Mouse (Mus musculus) C2C12 (cell line): ENCODE measurements at regions not wholly inside any gene's neighbourhood (a gene's known extent, or its start where the extent isn't known, plus 50 kb on each side); places are given as distances from the start of the nearest gene placed in this dataset.

Experiments
- H3K27me3 ChIP-seq: one replicate; pipeline ENCODE4 v1.6.1; 2011; ENCODE audit not compliant: control insufficient read depth, insufficient read depth, insufficient read length
- H3K36me3 ChIP-seq: one replicate; pipeline ENCODE4 v1.6.1; 2011; ENCODE audit not compliant: control insufficient read depth, insufficient read depth
- H3K4me3 ChIP-seq: one replicate; pipeline ENCODE4 v1.5.1; 2011; ENCODE audit warnings: mild to moderate bottlenecking, control low read depth; ENCODE audit not compliant: poor library complexity, insufficient read depth, severe bottlenecking
- H3K79me2 ChIP-seq: one replicate; pipeline ENCODE4 v1.6.1; 2011; ENCODE audit not compliant: control insufficient read depth, insufficient read depth
- H3K79me3 ChIP-seq: one replicate; pipeline ENCODE4 v1.6.1; 2011; ENCODE audit warnings: low read depth, control low read depth
- H3ac ChIP-seq: one replicate; pipeline ENCODE3; 2011; ENCODE audit warnings: low read depth; ENCODE audit not compliant: control insufficient read depth, insufficient read length
- CEBPB ChIP-seq: IDR thresholded peaks from one replicate; pipeline ENCODE4 v1.6.1; 2011; ENCODE audit warnings: low read depth, mild to moderate bottlenecking, control low read depth, moderate library complexity
- CTCF ChIP-seq: IDR thresholded peaks from one replicate; pipeline ENCODE4 v1.5.1; 2011; ENCODE audit not compliant: control insufficient read depth, insufficient read depth, insufficient read length
- FOSL1 ChIP-seq: IDR thresholded peaks from one replicate; pipeline ENCODE4 v1.8.0; 2011; ENCODE audit warnings: mild to moderate bottlenecking, low read length; ENCODE audit not compliant: poor library complexity, insufficient read depth, severe bottlenecking
- MAX ChIP-seq: IDR thresholded peaks from one replicate; pipeline ENCODE4 v1.6.1; 2011; ENCODE audit warnings: mild to moderate bottlenecking, control low read depth
- MYOD1 ChIP-seq: IDR thresholded peaks from one replicate; pipeline ENCODE4 v1.6.1; 2011; ENCODE audit warnings: low read depth; ENCODE audit not compliant: control insufficient read depth, insufficient read length
- MYOG ChIP-seq: IDR thresholded peaks from one replicate; pipeline ENCODE4 v1.6.1; 2011; ENCODE audit not compliant: control insufficient read depth, insufficient read length; ENCODE audit errors: extremely low read depth
- USF1 ChIP-seq: IDR thresholded peaks from one replicate; pipeline ENCODE4 v1.6.1; 2011; ENCODE audit warnings: low read depth, mild to moderate bottlenecking, control low read depth, moderate library complexity

- no peaks in the 10 kb centered on the region for H3K36me3 ChIP-seq
- H3K4me3 ChIP-seq, result no peak overlapping the region
- no peaks in the 10 kb centered on the region for H3K79me3 ChIP-seq
- no peak overlapping the region for H3ac ChIP-seq
- H3K79me2 ChIP-seq, result no peaks in the 10 kb centered on the region
- TF ChIP-seq FOSL1 (no peak), MAX (no peak), USF1 (no peak), MYOG (no peak), CEBPB (no peak), CTCF (no peak), MYOD1 (no peak)
- H3K27me3 ChIP-seq, result no peaks in the 10 kb centered on the region
Observed at GRCm38 (mm10) chr7:61615156-61615555, 731.2 kb upstream of the Ndn start.

- H3K4me3 ChIP-seq, result no peak overlapping the region
- no peaks in the 10 kb centered on the region for H3K27me3 ChIP-seq
- H3K79me3 ChIP-seq, result no peaks in the 10 kb centered on the region
- no peaks in the 10 kb centered on the region for H3K79me2 ChIP-seq
- no peak overlapping the region for H3ac ChIP-seq
- H3K36me3 ChIP-seq, result no peaks in the 10 kb centered on the region
- no peak for TF ChIP-seq MYOD1
- no peak for TF ChIP-seq MYOG
- no peak for TF ChIP-seq CTCF
Observed at GRCm38 (mm10) chr7:61644893-61645545, 701.4 kb upstream of the Ndn start.

GRCm38 (mm10) chr7:61658086-61658485, 688.3 kb upstream of the Ndn start:
- TF ChIP-seq MYOD1 (no peak), MYOG (no peak), CTCF (no peak), MAX (no peak), USF1 (no peak), CEBPB (no peak), FOSL1 (no peak)
- Histone ChIP-seq H3K4me3 (no peak overlapping the region), H3K79me2 (no peaks in the 10 kb centered on the region), H3K27me3 (no peaks in the 10 kb centered on the region), H3K36me3 (no peaks in the 10 kb centered on the region), H3ac (no peak overlapping the region), H3K79me3 (no peaks in the 10 kb centered on the region)

- TF ChIP-seq CEBPB, result no peak
- TF ChIP-seq USF1, result no peak
- no peak for TF ChIP-seq CTCF
- no peak for TF ChIP-seq MYOG
- no peak for TF ChIP-seq MYOD1
- TF ChIP-seq FOSL1, result no peak
- no peak for TF ChIP-seq MAX
- Histone ChIP-seq H3ac (no peak overlapping the region), H3K4me3 (no peak overlapping the region), H3K79me2 (no peaks in the 10 kb centered on the region), H3K36me3 (no peaks in the 10 kb centered on the region), H3K79me3 (no peaks in the 10 kb centered on the region), H3K27me3 (no peaks in the 10 kb centered on the region)
Observed at GRCm38 (mm10) chr7:61683080-61683479, 663.3 kb upstream of the Ndn start.

- Histone ChIP-seq H3K36me3 (no peaks in the 10 kb centered on the region), H3ac (no peak overlapping the region), H3K27me3 (no peaks in the 10 kb centered on the region), H3K79me2 (no peaks in the 10 kb centered on the region), H3K79me3 (no peaks in the 10 kb centered on the region), H3K4me3 (no peak overlapping the region)
- TF ChIP-seq MYOG (no peak), FOSL1 (no peak), CEBPB (no peak), CTCF (no peak), MYOD1 (no peak), MAX (no peak), USF1 (no peak)
Observed at GRCm38 (mm10) chr7:61685052-61685655, 661.2 kb upstream of the Ndn start.

- H3ac ChIP-seq, result no peak overlapping the region
- H3K79me2 ChIP-seq, result no peaks in the 10 kb centered on the region
- H3K79me3 ChIP-seq, result no peaks in the 10 kb centered on the region
- H3K27me3 ChIP-seq, result no peaks in the 10 kb centered on the region
- TF ChIP-seq FOSL1 (no peak), USF1 (no peak), MAX (no peak), MYOG (no peak), CTCF (no peak)
- H3K36me3 ChIP-seq, result no peaks in the 10 kb centered on the region
- no peak overlapping the region for H3K4me3 ChIP-seq
Observed at GRCm38 (mm10) chr7:61726149-61726548, 620.2 kb upstream of the Ndn start.
